Mouse (Mus musculus) thymus, postnatal 4 days (tissue): ENCODE results near the gene Ppp6r3.

ENCODE experiments used
- DNase-seq: peaks from one replicate; pipeline ENCODE4 v3.0.0; 2021

Gene Ppp6r3

DNA sequence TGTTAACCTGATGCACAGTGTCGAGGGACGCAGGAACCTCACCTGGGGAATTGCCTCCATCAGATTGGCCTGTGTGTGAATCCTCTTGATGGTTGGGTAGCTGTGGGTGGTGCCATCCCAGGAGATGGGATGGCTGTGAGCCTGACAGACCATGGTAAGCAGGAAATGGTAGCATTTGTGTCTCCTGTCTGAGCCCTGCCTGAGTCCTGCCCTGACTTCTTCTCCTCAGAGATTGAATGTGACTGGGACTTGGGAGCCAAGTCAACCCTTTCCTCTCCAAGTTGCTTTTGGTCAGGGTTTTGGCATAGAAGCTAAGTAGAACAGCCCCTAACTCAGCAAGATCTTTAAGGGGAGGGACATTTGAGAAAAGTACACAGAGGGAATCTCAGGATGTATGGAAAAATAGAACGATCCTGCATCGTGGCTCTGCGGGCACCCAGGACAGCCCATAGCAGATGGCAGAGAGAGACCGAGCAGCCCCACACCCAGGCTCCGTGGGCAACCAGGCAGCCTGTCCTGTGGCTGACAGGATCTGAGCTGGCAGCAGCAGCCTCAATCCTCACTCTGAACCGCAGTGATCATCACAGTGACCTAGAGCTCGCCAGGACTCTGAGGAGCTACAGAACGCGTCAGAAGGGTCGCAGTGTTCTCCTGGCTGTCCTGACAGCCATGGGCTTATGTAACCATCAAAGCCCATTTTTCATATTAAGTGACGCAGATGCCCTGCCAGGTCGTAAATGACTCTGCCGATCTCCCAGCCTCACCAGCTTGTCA lies 147.3 kb downstream of the Ppp6r3 start:
- DNase-seq: no peak

DNA sequence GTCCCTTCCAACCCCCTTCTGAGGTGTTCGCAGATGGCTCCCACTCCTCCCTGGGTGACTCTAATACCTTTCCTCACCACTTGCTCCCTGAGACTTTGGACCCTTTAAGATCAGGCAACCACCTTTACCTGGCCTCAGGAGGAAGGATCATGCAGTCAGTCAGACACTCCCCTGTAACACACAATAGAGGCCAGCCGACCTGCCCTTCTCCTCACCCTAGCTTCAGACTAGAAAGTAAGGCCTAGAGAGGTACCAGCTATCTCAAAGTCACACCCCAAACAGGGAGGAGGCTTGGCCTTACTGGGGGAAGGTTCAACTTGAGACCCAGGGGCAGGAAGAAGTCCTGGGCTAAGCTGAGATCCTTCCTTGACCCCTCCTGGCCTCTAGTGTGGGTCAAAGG lies 151.3 kb downstream of the Ppp6r3 start:
- DNase-seq: no peak

- peak; percentile 41 for DNase-seq
Measured at GRCm38 (mm10) chr19:3422981-3423380, 152.6 kb downstream of the Ppp6r3 start.

GRCm38 (mm10) chr19:3422488-3422887 lies 153.1 kb downstream of the Ppp6r3 start:
- DNase-seq: no peak

DNA sequence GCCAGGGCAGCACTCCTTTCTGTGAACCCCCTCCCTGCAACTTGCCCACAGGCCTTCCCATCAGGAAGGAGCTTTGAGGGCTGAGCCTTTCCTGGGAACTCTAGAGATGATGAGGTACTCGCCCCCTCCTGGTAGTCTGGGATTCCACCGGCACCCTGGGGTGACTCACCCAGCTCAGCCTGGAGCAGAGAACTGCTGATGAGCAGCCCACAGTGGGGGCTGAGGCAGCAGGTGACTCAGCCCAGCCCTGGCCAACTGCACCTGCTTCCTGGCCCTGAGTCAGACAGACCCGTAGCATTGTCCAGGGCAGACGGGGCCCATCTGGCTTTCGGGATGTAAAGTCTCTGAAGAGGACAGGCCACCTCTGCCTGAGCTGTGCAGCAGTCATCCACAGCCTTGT lies 156.3 kb downstream of the Ppp6r3 start:
- no peak for DNase-seq

DNA sequence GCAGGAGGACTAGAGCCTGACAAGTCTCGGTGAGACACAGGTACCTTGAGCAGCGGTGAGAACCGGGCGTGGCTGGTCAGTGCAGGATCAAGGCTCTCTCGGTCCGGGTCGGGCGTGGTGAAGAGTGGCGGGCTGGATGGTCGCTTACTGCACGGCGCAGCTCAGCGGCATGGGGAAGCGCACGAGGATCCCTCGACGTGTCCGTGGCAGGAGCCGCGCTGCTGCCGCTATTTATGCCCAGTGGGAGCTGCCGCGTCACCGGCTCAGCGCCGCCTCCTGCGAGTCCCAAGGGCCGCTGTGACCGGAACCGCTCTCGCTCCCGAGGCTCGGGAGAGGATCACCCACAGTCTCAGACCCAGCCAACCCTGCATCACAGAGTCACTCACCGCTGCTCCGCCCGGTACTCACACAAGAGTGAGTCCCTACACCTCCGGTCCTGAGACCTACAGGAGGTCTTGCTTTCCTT lies 161.2 kb downstream of the Ppp6r3 start, which contains the start of gene Gal:
Gene Gal (minus strand): TSS at position 277 of the 466 bp plus-strand sequence.
- DNase-seq: peak; percentile 35

DNA sequence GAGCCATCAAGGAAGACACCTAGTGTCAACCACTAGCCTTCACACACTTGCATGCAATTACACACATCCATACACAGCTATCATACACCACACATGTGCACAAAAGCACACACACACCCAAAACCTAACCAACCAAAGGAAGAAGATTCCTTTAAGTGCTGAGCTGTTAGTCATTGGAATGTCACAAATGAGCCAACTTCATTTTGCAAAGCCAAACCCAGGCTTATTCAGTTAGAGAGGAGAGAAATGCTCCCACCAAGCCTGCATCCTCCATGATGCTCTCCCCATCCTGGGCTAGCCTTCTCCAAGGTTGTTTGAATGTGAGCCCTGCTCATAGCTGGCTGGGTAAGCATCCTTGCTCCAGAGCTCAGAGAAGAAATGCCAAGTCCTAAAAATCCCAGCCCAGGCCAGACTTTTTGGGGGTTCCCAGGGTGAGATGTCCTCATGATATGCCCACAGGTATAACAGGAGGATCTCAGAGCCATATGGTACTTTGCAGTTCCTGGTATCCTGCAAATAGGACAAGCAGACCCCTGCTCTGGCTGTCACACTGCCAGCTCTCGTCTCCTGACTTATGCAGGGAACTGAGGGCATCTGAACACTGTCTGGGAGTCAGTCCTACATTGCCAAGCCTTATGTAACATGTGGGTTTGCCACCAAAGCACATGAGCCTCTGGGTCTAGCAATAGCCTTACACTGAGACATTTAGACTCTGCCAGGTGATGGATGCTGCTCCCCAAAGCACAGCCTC lies 169.8 kb downstream of the Ppp6r3 start:
- DNase-seq: no peak
